ENCODE assay signal across 13 mouse cellular contexts in the genomic region with DNA sequence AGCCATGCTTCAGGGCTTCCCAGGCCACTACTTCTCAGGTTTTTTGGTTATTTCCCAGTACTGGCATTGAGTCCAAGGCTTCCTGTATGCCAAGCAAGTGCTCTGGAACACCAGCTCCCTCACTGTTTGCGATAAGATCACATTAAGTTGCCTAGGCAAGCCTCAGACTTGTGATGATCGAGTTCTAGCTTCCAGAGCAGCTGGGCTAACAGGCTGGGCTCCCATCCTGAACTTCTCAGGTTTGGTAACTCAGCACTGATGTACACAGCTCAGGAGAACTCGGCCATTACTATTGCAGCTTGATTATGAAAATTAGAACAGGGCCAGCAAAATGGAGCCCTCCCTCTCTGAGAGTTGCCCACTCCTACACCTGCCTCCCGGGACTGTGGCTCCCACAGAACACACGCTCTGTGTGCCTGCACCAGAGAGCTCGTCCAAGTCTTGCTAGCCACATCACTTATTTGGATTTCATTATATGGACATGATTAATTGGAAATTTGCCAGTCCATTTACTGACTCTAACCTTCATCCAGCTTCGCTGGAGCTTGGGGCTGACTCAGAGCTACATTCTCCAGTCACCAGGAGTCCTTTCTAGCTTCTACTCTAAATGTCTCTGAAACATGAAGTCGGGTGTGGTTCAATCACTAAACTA. TPM values are rescaled to one million over a fixed set of nuclear protein-coding genes. Genes with fewer than 3 reads are reported as not detected.
DNase-seq lines count a peak whose midpoint lies in the region; ATAC-seq lines count a peak whose summit lies in the region.
"Had no signal": no experiment of that assay in that cellular context is flagged by ENCODE, and none has a peak within 500 bp of the region (broad histone marks: within the 10 kb centered on the region; RNA-seq: fewer than 3 reads in every experiment).

No protein-coding gene starts in this region.

- 0 out of 2 replicates have a peak overlapping the region, but pooled peaks have one; percentile 5 for H3K27ac ChIP-seq in midbrain, embryonic 13.5 days
- H3K27ac ChIP-seq in midbrain, embryonic 16.5 days (ENCODE audit: low read length): no peak overlapping the region
- no peak overlapping the region for H3K27ac ChIP-seq in embryonic facial prominence, embryonic 14.5 days (replicated peaks; ENCODE audit: low read depth, low read length)
- H3K27ac ChIP-seq: embryonic facial prominence, embryonic 15.5 days; neural tube, embryonic 12.5 days had no signal

- H3K4me3 ChIP-seq in midbrain, embryonic 13.5 days (replicated peaks): no peak overlapping the region
- H3K4me3 ChIP-seq in midbrain, embryonic 16.5 days (ENCODE audit: low read depth, low read length): no peak overlapping the region
- H3K4me3 ChIP-seq in embryonic facial prominence, embryonic 14.5 days (ENCODE audit: low read depth, low read length): no peak overlapping the region
- H3K4me3 ChIP-seq: embryonic facial prominence, embryonic 15.5 days; neural tube, embryonic 12.5 days had no signal

- H3K27me3 ChIP-seq in midbrain, embryonic 13.5 days: no peaks in the 10 kb centered on the region
- no peaks in the 10 kb centered on the region for H3K27me3 ChIP-seq in midbrain, embryonic 16.5 days (ENCODE audit: control insufficient read depth, insufficient read depth, low read depth, low read length)
- no peaks in the 10 kb centered on the region for H3K27me3 ChIP-seq in embryonic facial prominence, embryonic 14.5 days (replicated peaks; ENCODE audit: control insufficient read depth, insufficient read depth, low read length)
- H3K27me3 ChIP-seq: embryonic facial prominence, embryonic 15.5 days; neural tube, embryonic 12.5 days had no signal

- no peak overlapping the region for H3K4me2 ChIP-seq in midbrain, embryonic 13.5 days (replicated peaks)
- H3K4me2 ChIP-seq in midbrain, embryonic 16.5 days (ENCODE audit: low read length): no peak overlapping the region
- no peak overlapping the region for H3K4me2 ChIP-seq in embryonic facial prominence, embryonic 14.5 days (ENCODE audit: low read depth, low read length)
- H3K4me2 ChIP-seq: embryonic facial prominence, embryonic 15.5 days; neural tube, embryonic 12.5 days had no signal

- WGBS in midbrain, embryonic 13.5 days: 72% methylated on average over 8 of the region's 8 CpGs
- WGBS in midbrain, embryonic 16.5 days: 68% methylated on average over 8 of the region's 8 CpGs
- 60% methylated on average over 8 of the region's 8 CpGs for WGBS in embryonic facial prominence, embryonic 14.5 days

- no peak overlapping the region for H3K9ac ChIP-seq in midbrain, embryonic 13.5 days (replicated peaks)
- H3K9ac ChIP-seq in midbrain, embryonic 16.5 days (ENCODE audit: low read depth, low read length): no peak overlapping the region
- no peak overlapping the region for H3K9ac ChIP-seq in embryonic facial prominence, embryonic 14.5 days (ENCODE audit: low read depth, low read length)
- H3K9ac ChIP-seq: embryonic facial prominence, embryonic 15.5 days; liver, postnatal 0 days; neural tube, embryonic 12.5 days had no signal

- intact Hi-C loops in heart, postnatal 36 days (cut with DNase I): no loop called here

- peak; percentile 85 for DNase-seq in heart, adult 11 months
- no peak for DNase-seq in heart, postnatal 36 days
- DNase-seq in embryonic facial prominence, embryonic 14.5 days (ENCODE audit: low spot score): peak; percentile 49
- DNase-seq in left cerebral cortex, adult 8-10 months (ENCODE audit: low spot score in 2 of 2): no peak
- DNase-seq in cerebellum, adult 8-10 months: no peak
- DNase-seq: cerebellum, adult 9-11 months; kidney, postnatal 10 days; liver, postnatal 0 days; right cerebral cortex, postnatal 14 days had no signal

- no peaks in the 10 kb centered on the region for H3K9me3 ChIP-seq in midbrain, embryonic 13.5 days
- no peaks in the 10 kb centered on the region for H3K9me3 ChIP-seq in midbrain, embryonic 16.5 days (replicated peaks; ENCODE audit: control insufficient read depth, low read length, poor library complexity, severe bottlenecking)
- no peaks in the 10 kb centered on the region for H3K9me3 ChIP-seq in embryonic facial prominence, embryonic 14.5 days (ENCODE audit: control insufficient read depth, low read length)
- H3K9me3 ChIP-seq: embryonic facial prominence, embryonic 15.5 days; neural tube, embryonic 12.5 days had no signal

- H3K4me1 ChIP-seq in midbrain, embryonic 13.5 days (replicated peaks): peaks cover 9% of the 10 kb centered on the region
- no peaks in the 10 kb centered on the region for H3K4me1 ChIP-seq in midbrain, embryonic 16.5 days (ENCODE audit: control insufficient read depth, insufficient read depth, low read length)
- H3K4me1 ChIP-seq in embryonic facial prominence, embryonic 14.5 days (ENCODE audit: control insufficient read depth, insufficient read depth, low read length): 0 out of 2 replicates have a peak, but pooled peaks cover 6% of the 10 kb centered on the region

- ATAC-seq in midbrain, embryonic 13.5 days: no peak
- ATAC-seq in midbrain, embryonic 16.5 days: no peak
- no peak for ATAC-seq in embryonic facial prominence, embryonic 14.5 days (ENCODE audit: low read depth)
- ATAC-seq: liver, postnatal 0 days had no signal

- H3K36me3 ChIP-seq in midbrain, embryonic 13.5 days: no peaks in the 10 kb centered on the region
- no peaks in the 10 kb centered on the region for H3K36me3 ChIP-seq in midbrain, embryonic 16.5 days (ENCODE audit: control insufficient read depth, insufficient read depth, low read length)
- no peaks in the 10 kb centered on the region for H3K36me3 ChIP-seq in embryonic facial prominence, embryonic 14.5 days (ENCODE audit: control insufficient read depth, insufficient read depth, low read length)
- H3K36me3 ChIP-seq: embryonic facial prominence, embryonic 15.5 days; neural tube, embryonic 12.5 days had no signal

RNA-seq across cellular contexts. Expression of gene Znrf2, which starts 14.5 kb away (rescaled TPM):
- total RNA-seq in heart, postnatal 36 days (2021): 10 to 100 TPM; 16.1 to 18.1 TPM
- polyA plus RNA-seq in midbrain, embryonic 13.5 days (2015; fragmentation: Nextera tagmentation; extraction: Ambion mirVana): 6.0 and 6.4 TPM in 2 replicates
- polyA plus RNA-seq in midbrain, embryonic 16.5 days (2015; fragmentation: Nextera tagmentation; extraction: Ambion mirVana): 6.2 and 6.4 TPM in 2 replicates
- 4.9 and 5.1 TPM in 2 replicates for polyA plus RNA-seq in embryonic facial prominence, embryonic 14.5 days (2014; fragmentation: Nextera tagmentation; extraction: Ambion mirVana)
- 10 to 100 TPM; 13.6 to 18.4 (median 15.2) TPM for total RNA-seq in left cerebral cortex, adult 8-10 months (2022)

Comparison
In these comparisons a context has a peak if more than half of its experiments do, and no peak if none do; other contexts are left out.
1. DNase-seq: peak in heart, adult 11 months (single experiment) and embryonic facial prominence, embryonic 14.5 days (single experiment); none in heart, postnatal 36 days (0 of 2), left cerebral cortex, adult 8-10 months (0 of 2) and cerebellum, adult 8-10 months (single experiment).